13 mouse cellular contexts compared by ENCODE assay signal in the genomic region with DNA sequence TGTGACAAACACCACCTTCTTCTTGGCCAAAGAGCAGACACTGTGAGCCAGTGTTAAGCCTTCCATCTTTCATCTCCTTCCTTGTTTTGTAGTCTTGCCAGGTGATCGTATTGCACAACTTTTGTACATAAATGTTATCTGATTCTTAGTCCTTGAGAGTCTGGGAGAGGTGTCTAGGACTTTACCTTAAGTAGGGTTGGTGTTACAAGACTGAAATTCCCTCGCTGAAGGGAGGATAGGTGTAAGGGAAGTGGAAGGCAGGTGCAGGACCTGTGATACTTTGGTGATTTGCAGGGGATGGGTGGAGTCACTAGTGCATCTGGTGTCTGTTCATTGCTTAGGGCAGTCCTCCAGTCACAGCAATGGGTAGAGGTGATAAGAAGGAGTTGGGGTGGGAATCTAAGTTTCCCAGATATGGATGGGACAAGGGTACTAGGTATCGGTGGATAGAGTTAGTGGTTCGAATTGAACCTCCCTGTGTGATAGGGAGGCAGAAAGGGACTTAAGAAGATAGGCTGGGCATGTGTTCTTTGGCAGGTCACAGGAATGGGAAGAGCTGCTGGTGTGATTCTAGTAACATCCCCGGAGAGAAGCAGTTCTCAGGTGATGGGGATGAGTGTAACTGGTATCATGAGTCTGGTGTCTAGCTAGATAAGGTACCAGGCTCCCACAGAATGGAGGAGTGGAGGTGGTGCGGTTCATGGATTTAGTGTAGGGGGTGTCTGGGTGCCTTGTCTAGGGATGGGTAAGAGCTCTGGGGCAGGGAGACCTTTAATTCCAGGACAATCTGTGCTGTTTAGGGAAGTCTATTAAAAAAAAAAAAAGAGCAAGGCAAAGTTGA. TPM values are rescaled to one million over a fixed set of nuclear protein-coding genes. Genes with fewer than 3 reads are reported as not detected.
DNase-seq lines count a peak whose midpoint lies in the region; ATAC-seq lines count a peak whose summit lies in the region.
"Had no signal": no experiment of that assay in that cellular context is flagged by ENCODE, and none has a peak within 500 bp of the region (broad histone marks: within the 10 kb centered on the region; RNA-seq: fewer than 3 reads in every experiment).

No protein-coding gene starts in this region.

- no peak for DNase-seq in heart, postnatal 14 days
- DNase-seq in kidney, adult 18-20 months, result no peak
- no peak for DNase-seq in B cell, adult 2 months
- DNase-seq: adrenal gland, adult 8-10 months; cerebellum, adult 11-12 months; gastrocnemius, postnatal 14 days had no signal

- WGBS in heart, embryonic 15.5 days, result 69% methylated on average over 6 of the region's 6 CpGs
- WGBS in midbrain, embryonic 13.5 days, result 83% methylated on average over 6 of the region's 6 CpGs
- 80% methylated on average over 6 of the region's 6 CpGs for WGBS in midbrain, embryonic 15.5 days
- WGBS in liver, embryonic 12.5 days (ENCODE audit: insufficient replicate concordance), result 47% methylated on average over 6 of the region's 6 CpGs
- WGBS in stomach, embryonic 16.5 days, result 79% methylated on average over 6 of the region's 6 CpGs

- 0 out of 2 replicates have a peak, but pooled peaks cover 4% of the 10 kb centered on the region for H3K9me3 ChIP-seq in heart, embryonic 15.5 days (replicated peaks)
- peaks cover 7% of the 10 kb centered on the region; the same call in 1 of the 2 replicates for H3K9me3 ChIP-seq in midbrain, embryonic 13.5 days
- H3K9me3 ChIP-seq in midbrain, embryonic 15.5 days, result peaks cover 11% of the 10 kb centered on the region; the same call in 1 of the 2 replicates
- H3K9me3 ChIP-seq in liver, embryonic 12.5 days (replicated peaks), result 0 out of 2 replicates have a peak, but pooled peaks cover 3% of the 10 kb centered on the region
- no peaks in the 10 kb centered on the region for H3K9me3 ChIP-seq in stomach, embryonic 16.5 days (replicated peaks; ENCODE audit: control insufficient read depth, low read length)

- H3K4me2 ChIP-seq in heart, embryonic 15.5 days, result no peak overlapping the region
- H3K4me2 ChIP-seq in midbrain, embryonic 13.5 days (replicated peaks), result no peak overlapping the region
- H3K4me2 ChIP-seq in midbrain, embryonic 15.5 days, result no peak overlapping the region
- H3K4me2 ChIP-seq in liver, embryonic 12.5 days, result no peak overlapping the region
- no peak overlapping the region for H3K4me2 ChIP-seq in stomach, embryonic 16.5 days (ENCODE audit: low read depth, low read length)

- ATAC-seq in heart, embryonic 15.5 days (replicated peaks; ENCODE audit: insufficient number of reproducible peaks, insufficient read depth, low FRiP score, low read depth), result peak; percentile 43; the same call in 1 of the 2 replicates
- peak; percentile 59 for ATAC-seq in midbrain, embryonic 13.5 days
- ATAC-seq in midbrain, embryonic 15.5 days (replicated peaks), result no peak
- ATAC-seq in liver, embryonic 12.5 days, result peak; percentile 91
- 0 out of 2 replicates have a peak, but pooled peaks have one; percentile 49 for ATAC-seq in stomach, embryonic 16.5 days (ENCODE audit: insufficient read depth, low FRiP score)

- H3K9ac ChIP-seq in heart, embryonic 15.5 days, result no peak overlapping the region
- H3K9ac ChIP-seq in midbrain, embryonic 13.5 days (replicated peaks), result no peak overlapping the region
- no peak overlapping the region for H3K9ac ChIP-seq in midbrain, embryonic 15.5 days
- H3K9ac ChIP-seq in liver, embryonic 12.5 days, result no peak overlapping the region
- H3K9ac ChIP-seq in stomach, embryonic 16.5 days (ENCODE audit: low read length), result no peak overlapping the region

- no peaks in the 10 kb centered on the region for H3K4me1 ChIP-seq in heart, embryonic 15.5 days (replicated peaks)
- no peaks in the 10 kb centered on the region for H3K4me1 ChIP-seq in midbrain, embryonic 13.5 days (replicated peaks)
- no peaks in the 10 kb centered on the region for H3K4me1 ChIP-seq in midbrain, embryonic 15.5 days
- H3K4me1 ChIP-seq in liver, embryonic 12.5 days, result peaks cover 15% of the 10 kb centered on the region
- no peaks in the 10 kb centered on the region for H3K4me1 ChIP-seq in stomach, embryonic 16.5 days (ENCODE audit: control insufficient read depth, insufficient read depth, low read length)

- H3K27ac ChIP-seq in heart, embryonic 15.5 days, result no peak overlapping the region
- H3K27ac ChIP-seq in midbrain, embryonic 13.5 days, result no peak overlapping the region
- no peak overlapping the region for H3K27ac ChIP-seq in midbrain, embryonic 15.5 days
- H3K27ac ChIP-seq in liver, embryonic 12.5 days, result no peak overlapping the region
- H3K27ac ChIP-seq in stomach, embryonic 16.5 days (ENCODE audit: low read length), result no peak overlapping the region
- H3K27ac ChIP-seq: layer of hippocampus, adult 2 months had no signal

- no peaks in the 10 kb centered on the region for H3K36me3 ChIP-seq in heart, embryonic 15.5 days
- no peaks in the 10 kb centered on the region for H3K36me3 ChIP-seq in midbrain, embryonic 13.5 days
- H3K36me3 ChIP-seq in midbrain, embryonic 15.5 days (replicated peaks), result no peaks in the 10 kb centered on the region
- no peaks in the 10 kb centered on the region for H3K36me3 ChIP-seq in liver, embryonic 12.5 days
- no peaks in the 10 kb centered on the region for H3K36me3 ChIP-seq in stomach, embryonic 16.5 days (ENCODE audit: control insufficient read depth, insufficient read depth, low read length)

- intact Hi-C loops in heart, postnatal 14 days (cut with DNase I), result loop anchor here (5.0 kb wide), 1 partner anchor 32 kb away; no protein-coding TSS in a partner anchor

- H3K4me3 ChIP-seq in heart, embryonic 15.5 days, result no peak overlapping the region
- H3K4me3 ChIP-seq in midbrain, embryonic 13.5 days (replicated peaks), result no peak overlapping the region
- no peak overlapping the region for H3K4me3 ChIP-seq in midbrain, embryonic 15.5 days
- H3K4me3 ChIP-seq in liver, embryonic 12.5 days, result no peak overlapping the region
- H3K4me3 ChIP-seq in stomach, embryonic 16.5 days (replicated peaks; ENCODE audit: low read length), result no peak overlapping the region
- H3K4me3 ChIP-seq: layer of hippocampus, adult 2 months; myocyte had no signal

- no peaks in the 10 kb centered on the region for H3K27me3 ChIP-seq in heart, embryonic 15.5 days
- H3K27me3 ChIP-seq in midbrain, embryonic 13.5 days, result no peaks in the 10 kb centered on the region
- no peaks in the 10 kb centered on the region for H3K27me3 ChIP-seq in midbrain, embryonic 15.5 days (replicated peaks)
- H3K27me3 ChIP-seq in liver, embryonic 12.5 days (replicated peaks), result no peaks in the 10 kb centered on the region
- H3K27me3 ChIP-seq in stomach, embryonic 16.5 days (ENCODE audit: control insufficient read depth, insufficient read depth, low read length), result no peaks in the 10 kb centered on the region

RNA-seq across cellular contexts. Expression of a gene that starts 25.8 kb away (rescaled TPM):
- 53.4 and 56.5 TPM in 2 replicates for polyA plus RNA-seq in heart, embryonic 15.5 days (2015; fragmentation: Nextera tagmentation; extraction: Ambion mirVana)
- 10 to 100 TPM; 33.9 to 34.1 TPM for total RNA-seq in heart, postnatal 14 days (2021)
- polyA plus RNA-seq in midbrain, embryonic 13.5 days (2015; fragmentation: Nextera tagmentation; extraction: Ambion mirVana), result 33.0 and 39.1 TPM in 2 replicates
- polyA plus RNA-seq in midbrain, embryonic 15.5 days (2015; fragmentation: Nextera tagmentation; extraction: Ambion mirVana), result 33.3 and 37.6 TPM in 2 replicates
- polyA plus RNA-seq in liver, embryonic 12.5 days (2016; fragmentation: Nextera tagmentation; extraction: Ambion mirVana), result 206 and 209 TPM in 2 replicates
- 57.1 and 61.8 TPM in 2 replicates for polyA plus RNA-seq in stomach, embryonic 16.5 days (2015; fragmentation: Nextera tagmentation; extraction: Ambion mirVana)
